Mouse (Mus musculus) right cerebral cortex, postnatal 4 days (tissue): Measurements from ENCODE around the gene Jak1.

ENCODE experiments used
- DNase-seq: peaks from one replicate; pipeline ENCODE4 v3.0.0-alpha.2; 2022

Jak1 gene

DNA sequence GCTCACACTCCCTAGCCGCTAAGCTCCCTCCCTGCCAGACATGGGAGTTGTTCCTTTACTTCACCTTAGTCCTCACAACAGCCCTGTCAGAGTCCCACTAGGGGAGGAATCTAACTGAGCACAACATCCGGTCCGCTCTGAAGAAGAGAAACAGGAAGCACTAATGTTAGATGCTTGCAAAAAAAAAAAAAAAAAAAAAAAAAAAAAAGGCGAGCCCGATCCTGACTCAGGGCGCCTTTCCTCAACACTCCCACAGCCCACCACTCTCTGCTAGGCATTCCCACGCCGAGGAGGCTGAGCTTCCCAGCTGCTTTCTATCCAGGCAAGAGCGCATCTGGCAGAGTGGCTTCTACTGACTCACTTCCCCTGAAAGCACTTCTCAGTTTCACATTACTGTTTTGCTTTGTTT, 82.5 kb downstream of the Jak1 start:
- DNase-seq: no peak

DNA sequence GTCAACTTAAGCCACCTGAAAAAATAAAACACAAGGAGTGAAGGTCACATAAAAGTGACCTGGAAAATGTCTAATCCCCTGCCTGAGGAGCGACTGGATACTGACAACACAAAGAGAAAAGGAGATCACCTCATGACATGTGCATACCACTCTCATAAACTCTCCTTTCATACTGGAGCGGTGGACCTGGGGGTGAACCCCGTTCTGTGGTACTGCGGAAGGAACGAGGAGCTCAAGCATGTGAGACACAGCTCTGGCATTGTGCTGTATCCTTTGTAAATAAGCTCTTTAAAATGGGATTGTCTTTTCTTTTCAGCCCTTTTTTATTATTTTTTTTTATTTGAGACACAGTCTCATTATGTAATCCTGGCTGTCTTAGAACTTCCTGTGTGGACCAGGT, 84.4 kb downstream of the Jak1 start:
- DNase-seq: no peak

DNA sequence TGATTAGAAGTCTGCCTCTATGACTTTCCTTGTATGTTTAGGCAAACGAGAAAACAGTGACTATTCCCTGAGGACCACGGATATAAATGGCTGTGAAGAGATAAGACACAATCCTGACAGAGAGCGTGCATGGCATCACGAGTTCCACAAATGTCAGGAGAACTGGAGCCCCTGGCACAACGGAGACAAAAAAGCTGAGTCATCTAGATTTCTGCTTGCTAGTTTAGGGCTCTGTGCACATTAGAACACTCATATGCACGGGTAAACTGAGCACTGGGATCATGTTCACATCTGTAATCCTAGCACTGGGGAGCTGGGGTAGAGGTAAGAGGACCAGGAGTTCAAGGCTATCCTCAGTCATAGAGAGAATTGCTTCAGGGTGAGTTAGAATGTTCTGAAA, 85.2 kb downstream of the Jak1 start:
- no peak for DNase-seq

DNA sequence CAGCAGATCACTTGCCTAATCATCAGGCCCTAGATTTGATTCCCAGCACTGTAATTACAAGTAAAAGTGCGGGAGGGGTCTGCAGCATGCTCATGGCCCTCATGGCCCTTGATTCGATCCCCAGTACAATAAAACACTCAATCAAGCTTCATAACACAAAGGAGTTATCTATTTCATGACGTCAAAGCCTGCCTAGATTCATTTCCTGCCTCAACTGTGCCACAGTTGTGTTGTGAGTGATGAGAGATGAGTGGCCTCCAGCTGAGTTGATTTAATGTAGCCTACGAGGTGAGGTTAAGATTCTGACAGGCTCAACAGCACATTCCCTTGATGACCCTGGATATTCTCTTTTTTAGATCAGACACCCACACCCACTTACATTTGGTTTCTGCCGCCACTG, 86.0 kb downstream of the Jak1 start:
- DNase-seq: no peak

DNA sequence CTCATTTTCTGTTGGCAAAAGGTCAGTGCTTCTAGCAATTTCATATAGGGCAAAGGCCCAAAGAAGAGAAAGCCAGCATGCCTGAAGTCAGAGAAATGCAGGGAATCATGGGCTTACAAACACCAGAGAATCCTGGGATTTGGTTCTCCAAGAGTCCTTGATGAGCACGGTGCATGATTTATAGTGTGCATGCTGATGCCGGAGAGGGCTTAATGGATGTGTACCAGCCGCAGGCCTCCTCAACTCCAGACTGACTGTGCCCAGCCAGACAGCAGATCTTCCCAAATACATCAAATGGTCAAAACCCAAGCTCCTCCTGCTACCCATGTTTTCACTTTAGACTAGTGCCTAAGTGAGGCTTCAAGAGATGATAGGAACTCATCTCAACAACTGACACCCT, 87.3 kb downstream of the Jak1 start:
- DNase-seq: no peak

GRCm38 (mm10) chr4:101176123-101176522, 89.0 kb downstream of the Jak1 start:
- DNase-seq: no peak

- no peak for DNase-seq
These were observed 90.0 kb downstream of the Jak1 start for GRCm38 (mm10) chr4:101174916-101175625.

- no peak for DNase-seq
These were observed 92.3 kb downstream of the Jak1 start for GRCm38 (mm10) chr4:101172738-101173137.

- DNase-seq: no peak
These were observed 96.8 kb downstream of the Jak1 start for GRCm38 (mm10) chr4:101168189-101168778.

- no peak for DNase-seq
These were observed 97.3 kb downstream of the Jak1 start for GRCm38 (mm10) chr4:101167777-101168176.

- DNase-seq: no peak
These were observed 99.3 kb downstream of the Jak1 start for GRCm38 (mm10) chr4:101165776-101166175.

DNA sequence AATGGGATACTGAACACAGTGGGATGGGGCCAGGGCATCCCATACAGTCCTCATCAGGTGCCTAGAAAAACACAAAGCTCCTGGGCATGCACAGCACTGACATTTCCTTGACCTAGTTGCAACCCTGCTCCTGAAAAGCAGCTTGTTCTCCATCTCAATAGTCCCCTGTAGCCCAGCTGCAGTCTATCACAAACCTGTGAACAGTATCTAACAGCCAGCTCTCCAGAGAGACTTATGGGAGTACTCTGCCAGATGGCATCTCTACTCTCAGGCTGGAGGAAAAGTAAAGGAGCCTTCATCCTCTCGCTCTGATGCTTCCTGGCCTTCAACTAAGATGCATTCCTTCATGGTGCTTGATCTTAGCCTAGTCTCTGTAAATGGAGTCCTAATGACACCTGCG, 100.4 kb downstream of the Jak1 start:
- no peak for DNase-seq

DNA sequence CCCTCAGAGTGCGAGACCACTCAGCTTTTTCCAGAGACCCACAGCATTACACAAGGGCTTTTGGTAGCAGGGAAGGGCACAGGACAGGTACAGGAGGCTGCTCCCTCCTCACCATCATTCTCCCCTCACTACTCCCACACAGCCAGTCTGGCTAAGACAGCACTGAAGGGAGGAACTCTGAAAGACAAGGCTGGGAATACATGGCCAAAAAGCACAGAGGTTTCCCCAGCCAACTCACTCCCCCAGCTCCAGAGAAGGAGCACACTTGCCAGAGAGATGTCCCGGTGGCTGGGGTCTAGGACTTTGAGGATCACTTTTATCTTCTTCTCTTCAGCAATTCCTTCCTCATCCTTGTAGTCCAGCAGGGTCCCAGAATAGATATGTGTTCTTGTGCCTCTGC, 100.9 kb downstream of the Jak1 start:
- DNase-seq: no peak

- no peak for DNase-seq
These were observed 104.3 kb downstream of the Jak1 start for GRCm38 (mm10) chr4:101160821-101161220.

GRCm38 (mm10) chr4:101159191-101159764, 105.8 kb downstream of the Jak1 start:
- no peak for DNase-seq

DNA sequence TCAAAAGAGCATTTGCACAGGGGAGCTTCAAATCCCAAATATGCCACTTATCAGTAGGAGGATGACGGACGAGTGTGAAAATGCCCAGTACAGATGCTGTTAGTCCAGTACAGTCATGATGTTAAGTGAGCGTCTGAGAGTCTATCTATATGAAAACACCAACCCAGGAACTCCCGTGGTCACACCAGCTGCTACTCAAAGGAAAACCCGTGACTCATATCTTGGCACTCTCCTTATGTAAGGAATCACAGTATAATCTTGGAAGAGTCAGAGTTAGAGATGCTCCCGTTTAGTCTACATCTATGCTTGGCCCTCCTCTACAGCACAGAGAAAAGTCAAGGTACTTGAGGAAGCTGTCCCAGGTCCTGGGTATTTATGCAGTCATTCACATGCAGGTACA, 106.8 kb downstream of the Jak1 start:
- no peak for DNase-seq

- no peak for DNase-seq
These were observed 107.6 kb downstream of the Jak1 start for GRCm38 (mm10) chr4:101157476-101157875.

DNA sequence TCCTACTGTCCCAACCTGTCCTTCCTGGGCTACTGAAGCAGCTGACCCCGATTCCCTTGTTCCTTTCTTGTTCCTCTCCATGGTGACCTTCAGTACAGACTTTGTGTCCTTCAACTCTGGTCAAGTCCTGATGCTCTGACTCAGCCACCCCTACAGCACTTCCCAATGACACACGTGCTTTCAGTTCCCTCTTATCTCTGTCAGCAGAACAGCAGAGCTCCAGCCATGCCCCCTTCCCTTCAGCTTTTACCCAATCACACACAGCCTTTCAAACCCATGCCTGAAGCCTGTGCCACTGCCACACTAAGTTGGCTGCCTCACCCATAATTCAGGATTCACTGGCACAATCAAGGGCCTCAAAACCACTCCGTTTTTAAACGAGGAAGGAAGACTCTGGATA, 109.5 kb downstream of the Jak1 start:
- DNase-seq: no peak

GRCm38 (mm10) chr4:101146891-101147655, 118.0 kb downstream of the Jak1 start:
- DNase-seq: no peak

- peak; percentile 69 for DNase-seq
These were observed 118.9 kb downstream of the Jak1 start for GRCm38 (mm10) chr4:101146047-101146745.

GRCm38 (mm10) chr4:101144790-101145189, 120.3 kb downstream of the Jak1 start:
- no peak for DNase-seq

DNA sequence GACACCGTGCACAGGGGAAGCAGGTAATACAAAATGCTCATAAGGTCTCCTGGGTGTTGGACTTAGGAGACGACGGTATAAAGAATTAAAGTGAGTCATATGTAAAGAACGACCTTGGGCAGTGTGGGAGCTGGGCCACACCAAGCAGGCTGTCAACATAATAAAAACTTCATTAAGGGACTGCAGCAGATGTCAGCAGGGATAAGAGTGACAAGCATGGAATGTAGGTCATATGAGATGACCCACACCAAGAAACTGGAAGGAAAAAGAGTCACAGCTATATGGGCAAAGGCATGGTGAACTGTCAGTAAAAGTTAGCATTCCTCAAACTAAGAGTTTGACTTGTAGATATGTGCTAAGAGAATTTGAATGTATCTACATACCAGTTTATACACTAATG, 120.7 kb downstream of the Jak1 start:
- no peak for DNase-seq

GRCm38 (mm10) chr4:101143901-101144300, 121.2 kb downstream of the Jak1 start:
- DNase-seq: no peak
